Mouse (Mus musculus): ENCODE results near the gene Them7. TPM values are rescaled to one million over a fixed set of nuclear protein-coding genes. Genes with fewer than 3 reads are reported as not detected.

Them7 gene
- not detected for polyA plus RNA-seq (2014; fragmentation: Illumina TruSeq; extraction: RNeasy Lipid Tissue Mini Kit (QIAGEN cat#74804); ENCODE audit: low read depth, low replicate concordance)

DNA sequence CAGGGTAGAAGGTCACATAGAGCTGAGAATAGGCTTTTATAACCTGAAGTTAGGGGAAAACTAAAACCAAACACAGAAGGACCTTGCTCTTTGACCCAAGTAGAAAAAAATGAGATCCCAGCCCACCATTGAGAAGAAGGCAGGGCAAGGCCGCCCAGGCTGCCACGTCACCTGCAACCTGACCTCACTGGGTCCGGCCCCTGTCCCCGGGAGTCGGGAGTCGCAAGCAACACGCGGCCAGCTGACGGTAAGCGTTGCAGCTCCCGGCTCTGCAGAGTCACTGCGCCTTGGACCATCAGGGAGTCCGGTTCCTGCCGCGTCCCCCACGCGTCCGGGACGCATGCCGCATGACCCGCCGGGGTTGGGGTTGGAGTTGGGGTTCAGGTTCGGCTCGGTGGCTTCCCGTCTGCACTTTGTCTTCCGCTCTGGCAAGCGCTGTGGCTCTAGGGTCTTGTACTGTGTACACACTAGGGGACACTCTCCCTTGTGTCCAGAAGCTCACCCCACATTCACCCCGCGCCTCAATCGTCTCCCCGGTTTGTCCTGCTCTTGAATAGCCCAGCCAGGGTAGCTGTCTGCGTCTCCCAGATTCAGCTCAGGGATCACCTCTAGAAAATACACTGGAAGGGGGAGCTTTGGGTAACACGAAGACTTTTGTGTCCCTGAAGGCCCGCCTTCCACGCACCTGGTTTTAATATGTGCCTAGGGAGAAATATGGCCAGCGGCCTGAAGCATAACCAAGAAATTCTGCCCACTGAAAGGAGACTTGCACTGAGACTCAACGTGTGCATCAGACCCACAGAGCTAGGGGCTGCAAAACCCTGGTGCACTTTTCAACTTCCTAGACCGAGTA lies at the start of gene Them7:
Gene Them7, plus strand, starts transcription at position 187 of the 853 bp plus-strand sequence.

DNA sequence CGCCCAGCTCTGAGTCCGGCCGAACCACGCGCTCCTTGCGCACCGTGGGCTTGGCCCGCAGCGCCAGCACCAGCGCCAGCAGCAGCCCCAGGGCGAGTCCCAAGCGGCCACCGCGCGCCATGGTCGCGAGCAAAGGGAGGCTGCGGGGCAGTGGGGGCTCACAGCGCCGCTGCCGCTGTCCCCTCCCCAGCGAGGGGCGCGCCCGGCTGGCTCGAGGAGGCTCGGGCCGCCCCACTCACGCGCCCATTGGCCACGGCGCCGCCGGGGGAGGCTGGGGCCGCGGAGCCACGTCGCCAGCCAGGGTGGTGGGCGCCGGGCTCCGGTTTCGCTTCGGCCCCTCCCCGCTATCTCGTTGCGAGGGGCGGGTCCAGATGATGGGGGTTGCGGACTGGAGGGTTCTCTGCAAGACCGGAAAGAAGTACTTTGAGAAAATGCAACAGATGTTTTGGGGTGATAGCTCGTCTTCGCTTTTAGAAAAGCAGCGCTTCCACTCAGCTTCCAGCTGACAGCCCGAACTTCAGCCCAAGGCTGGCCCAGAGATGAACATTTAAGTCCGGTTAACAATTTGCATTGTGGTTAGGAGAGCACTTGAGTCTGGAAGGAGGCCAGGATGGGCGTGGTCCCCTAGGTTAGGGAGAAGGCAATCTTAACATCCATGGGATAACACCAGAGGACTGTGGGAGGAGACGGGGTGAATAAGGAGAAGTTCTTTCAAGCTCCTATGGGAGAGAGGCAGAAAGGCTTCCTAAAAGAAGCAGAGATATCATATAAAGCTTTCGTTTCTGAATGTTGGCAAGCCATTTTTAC lies 175.2 kb downstream of the Them7 start, which contains the start of gene Rcn1:
Gene Rcn1, minus strand, starts transcription at position 235 of the 807 bp plus-strand sequence.

Other genes with a start within 250 kb of the Them7 start
- gene Eif3m, start 207.2 kb upstream of the Them7 start, polyA plus RNA-seq (2014; fragmentation: Illumina TruSeq; extraction: RNeasy Lipid Tissue Mini Kit (QIAGEN cat#74804); ENCODE audit: low read depth, low replicate concordance): 438 TPM
- not detected for gene Gm11060, start 132.3 kb upstream of the Them7 start, polyA plus RNA-seq (2014; fragmentation: Illumina TruSeq; extraction: RNeasy Lipid Tissue Mini Kit (QIAGEN cat#74804); ENCODE audit: low read depth, low replicate concordance)
- gene Wt1, start 97.8 kb upstream of the Them7 start, polyA plus RNA-seq (2014; fragmentation: Illumina TruSeq; extraction: RNeasy Lipid Tissue Mini Kit (QIAGEN cat#74804); ENCODE audit: low read depth, low replicate concordance): 1.3 TPM
- 37.3 TPM for gene Rcn1, start 175.0 kb downstream of the Them7 start, polyA plus RNA-seq (2014; fragmentation: Illumina TruSeq; extraction: RNeasy Lipid Tissue Mini Kit (QIAGEN cat#74804); ENCODE audit: low read depth, low replicate concordance)